Mouse (Mus musculus) lung, postnatal 25 days (tissue): ENCODE measurements around the gene Glce.

Experiments used
- DNase-seq: peaks from one replicate; pipeline ENCODE4 v3.0.0; 2022; ENCODE audit warnings: low spot score

Gene Glce

DNA sequence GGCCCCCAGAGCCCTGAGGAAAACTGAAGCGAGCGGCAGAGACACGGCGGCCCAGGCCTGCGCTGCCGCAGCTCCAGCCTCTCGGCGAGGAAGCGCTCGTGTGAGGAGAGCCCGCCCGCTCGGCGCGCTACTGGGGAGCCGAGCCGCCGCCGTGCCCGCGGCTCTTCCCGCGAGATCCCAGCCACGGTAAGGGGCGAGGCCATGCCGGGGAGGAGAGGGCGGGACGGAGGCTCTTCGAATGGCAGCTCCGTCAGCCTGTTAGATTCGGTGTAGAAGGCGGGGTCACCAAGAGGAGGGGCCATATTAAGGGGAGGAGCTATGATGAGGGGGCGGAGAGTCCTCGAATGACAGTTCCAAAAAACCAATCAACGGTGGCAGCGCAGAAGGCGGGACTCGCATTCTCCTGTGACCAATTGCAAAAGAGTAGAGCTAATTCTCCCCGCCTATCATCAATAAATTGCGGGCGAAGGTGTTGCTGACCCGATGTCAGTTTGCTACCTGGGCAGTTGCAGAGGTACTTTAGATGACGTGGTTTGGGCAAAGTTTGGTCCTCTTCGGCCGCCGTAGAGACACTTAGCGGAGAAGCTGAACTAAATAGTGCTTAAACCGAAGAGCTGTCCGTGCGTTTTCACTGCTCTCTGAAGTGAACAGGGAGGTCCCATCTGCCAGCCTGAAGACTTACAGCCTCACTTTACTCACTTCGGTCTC, at the start of gene Glce:
Gene Glce (minus strand): TSS at position 148 of the 708 bp plus-strand sequence.
- DNase-seq: peak; percentile 97

DNA sequence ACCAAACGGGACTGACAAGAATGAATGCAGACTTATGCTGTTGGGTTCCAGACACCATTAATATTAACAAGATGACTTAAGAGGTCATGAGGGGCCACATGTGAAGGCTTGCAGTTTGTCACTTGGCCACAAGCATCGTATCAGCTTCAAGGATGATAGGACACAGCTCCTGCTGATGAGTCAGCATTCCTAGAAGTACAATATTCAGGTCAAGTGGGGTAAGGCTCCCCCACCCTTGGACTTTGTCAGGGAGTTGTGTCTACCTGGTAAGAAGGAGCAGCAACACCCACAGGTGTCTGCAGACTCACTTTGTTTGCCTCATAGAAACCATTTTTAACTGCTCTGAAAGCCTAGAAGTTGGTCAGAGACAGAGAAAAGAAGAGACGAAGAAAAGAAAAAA, 49.8 kb upstream of the Glce start:
- no peak for DNase-seq

DNA sequence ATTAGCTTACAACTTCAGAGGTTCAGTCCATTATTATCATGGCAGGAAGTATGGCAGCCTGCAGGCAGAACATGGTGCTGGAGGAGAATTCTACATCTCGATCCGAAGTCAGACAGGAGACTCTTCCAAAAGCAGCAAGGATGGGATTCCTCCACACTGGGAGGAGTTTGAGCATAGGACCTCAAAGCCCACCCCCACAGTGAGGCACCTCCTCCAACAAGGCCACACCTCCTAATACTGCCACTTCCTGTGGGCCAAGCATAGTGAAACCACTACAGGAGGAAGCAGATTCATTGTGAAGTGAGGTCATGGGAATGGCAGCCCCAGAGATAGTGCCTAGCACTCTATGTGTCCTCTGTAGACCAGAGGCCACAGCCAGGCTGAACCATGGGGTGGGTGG, 48.5 kb upstream of the Glce start:
- no peak for DNase-seq

DNA sequence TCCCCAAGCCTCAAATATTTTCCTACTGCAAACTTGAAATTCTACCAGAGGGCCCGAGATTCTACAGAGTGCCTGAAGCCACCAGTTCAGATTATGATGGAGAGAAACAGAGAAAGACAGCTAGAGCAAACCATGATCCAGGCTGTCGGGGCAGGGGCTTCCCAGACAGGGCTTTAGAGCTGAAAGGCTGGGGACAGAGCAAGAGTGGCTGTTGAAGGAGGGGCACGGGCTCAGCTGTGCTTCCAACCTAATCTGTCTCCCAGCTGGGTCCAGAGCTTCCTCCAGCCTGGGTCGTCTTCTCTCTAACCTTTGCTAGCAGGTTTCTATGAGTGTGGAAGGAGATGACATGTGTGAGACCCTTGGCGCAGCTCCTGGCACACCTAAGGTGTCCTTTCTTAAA, 44.2 kb upstream of the Glce start:
- no peak for DNase-seq

DNA sequence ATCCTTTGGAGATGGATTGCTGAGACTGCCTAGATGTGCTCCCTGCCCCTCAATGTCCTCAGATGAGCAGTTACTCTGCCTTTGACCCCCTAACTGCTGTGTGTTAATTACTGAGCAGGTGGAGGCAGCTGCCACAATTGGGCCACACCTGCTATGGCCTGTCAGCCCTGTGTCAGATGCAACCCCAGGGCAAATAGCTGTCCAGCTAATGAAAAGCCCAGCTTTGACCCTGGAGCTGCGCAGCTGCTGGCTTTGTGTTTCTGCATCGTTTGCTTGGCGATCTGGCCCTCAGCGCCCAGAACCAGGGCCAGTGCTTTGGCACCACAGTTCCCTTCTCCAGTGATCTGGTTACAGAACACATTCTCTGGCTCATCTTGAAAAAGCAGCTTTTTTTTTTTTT, 43.7 kb upstream of the Glce start:
- DNase-seq: no peak

DNA sequence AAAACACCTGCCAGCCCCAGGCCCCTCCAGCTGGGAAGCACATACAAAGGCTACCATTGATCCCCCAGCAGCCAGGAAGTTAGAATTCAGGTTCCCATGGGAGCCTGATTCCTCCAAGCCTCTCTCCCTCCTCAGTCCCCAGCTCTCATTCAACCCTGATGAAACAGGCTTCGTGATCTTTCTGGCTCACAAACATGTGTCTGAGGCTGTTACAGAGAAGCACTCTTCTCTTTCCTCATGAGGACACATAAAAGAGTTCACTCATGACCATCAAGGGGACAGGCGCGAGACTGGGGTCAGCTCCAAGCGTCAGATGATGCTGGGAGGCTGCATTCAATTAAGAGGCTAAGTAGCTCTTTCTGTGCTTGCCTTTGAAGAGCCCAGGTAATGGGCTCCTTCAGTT, 40.4 kb upstream of the Glce start:
- DNase-seq: no peak

DNA sequence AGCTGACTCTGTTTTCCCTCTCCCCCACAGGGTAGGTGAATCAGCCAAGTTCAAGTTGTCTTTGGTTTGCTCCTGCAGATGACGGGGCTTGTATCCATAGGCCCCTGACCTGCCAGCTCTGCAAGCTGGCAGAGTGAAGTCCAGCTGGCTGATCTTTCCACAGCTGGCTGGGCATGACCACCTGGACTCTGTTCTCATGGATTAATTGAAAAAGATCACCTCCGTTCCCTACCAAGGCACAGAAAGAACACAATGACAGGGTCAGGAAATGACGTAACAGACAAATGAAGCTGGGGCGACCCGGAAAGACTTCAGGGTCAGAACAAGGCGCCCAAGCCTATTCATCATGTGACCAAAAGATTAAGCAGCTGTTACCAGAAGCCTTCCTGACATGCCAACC, 38.3 kb upstream of the Glce start:
- DNase-seq: no peak

DNA sequence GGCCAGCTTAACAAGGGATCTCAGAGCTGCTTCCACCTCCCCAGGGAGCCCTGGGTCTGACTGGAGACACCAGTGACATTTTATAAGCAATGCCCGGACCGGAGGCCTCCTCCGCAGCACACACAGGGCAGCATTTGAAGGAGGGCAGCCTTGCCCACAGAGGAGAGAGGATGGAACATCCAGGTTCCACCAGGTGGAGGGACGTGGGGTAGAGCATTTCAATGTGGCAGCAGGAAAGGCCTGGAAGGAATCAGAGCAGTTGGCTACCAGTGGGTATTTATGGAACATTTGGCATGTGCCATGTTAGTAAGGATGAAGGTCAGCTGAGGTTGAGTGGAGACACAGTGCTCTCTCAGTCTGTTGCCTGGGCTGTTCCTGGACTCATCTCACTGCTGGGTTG, 36.3 kb upstream of the Glce start:
- DNase-seq: no peak

DNA sequence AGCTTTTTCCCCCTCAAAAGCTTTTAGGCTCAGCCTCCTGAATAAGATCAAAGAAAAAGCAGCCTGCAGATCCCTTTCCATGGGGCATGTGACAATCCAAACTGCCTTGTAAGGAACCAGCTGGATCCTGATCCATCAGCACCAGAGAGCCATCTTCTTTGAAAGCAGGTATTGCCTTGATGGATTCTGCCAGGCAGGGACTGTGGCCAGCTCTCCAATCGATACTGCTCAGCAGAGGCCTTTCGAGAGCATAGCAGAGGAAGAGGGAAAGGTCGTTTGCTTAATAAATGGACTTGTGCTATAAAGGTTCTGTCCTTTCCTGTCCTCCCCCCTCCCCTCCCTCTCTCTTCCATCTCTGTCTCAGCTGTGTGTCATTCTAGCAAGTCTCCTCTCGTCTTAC, 33.4 kb upstream of the Glce start:
- no peak for DNase-seq

DNA sequence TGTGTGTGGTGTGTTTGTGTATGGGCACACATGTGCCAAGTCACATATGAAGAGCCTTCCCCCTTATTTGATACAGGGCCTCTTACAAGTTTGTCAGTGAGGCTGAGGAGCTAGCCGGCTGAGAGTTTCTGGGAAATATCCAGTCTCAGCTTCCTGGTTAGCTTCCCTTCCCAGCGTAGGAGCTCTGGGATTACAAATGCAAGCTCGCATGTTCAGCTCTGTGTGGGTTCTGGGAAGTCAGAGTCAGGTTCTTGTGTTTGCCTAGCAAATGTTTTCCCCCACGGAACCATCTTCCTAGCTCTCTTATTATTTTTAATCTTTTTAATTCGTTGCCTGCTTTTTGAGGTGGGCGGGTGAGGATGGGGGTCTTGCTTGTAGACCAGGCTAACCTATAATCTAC, 32.9 kb upstream of the Glce start:
- DNase-seq: no peak

DNA sequence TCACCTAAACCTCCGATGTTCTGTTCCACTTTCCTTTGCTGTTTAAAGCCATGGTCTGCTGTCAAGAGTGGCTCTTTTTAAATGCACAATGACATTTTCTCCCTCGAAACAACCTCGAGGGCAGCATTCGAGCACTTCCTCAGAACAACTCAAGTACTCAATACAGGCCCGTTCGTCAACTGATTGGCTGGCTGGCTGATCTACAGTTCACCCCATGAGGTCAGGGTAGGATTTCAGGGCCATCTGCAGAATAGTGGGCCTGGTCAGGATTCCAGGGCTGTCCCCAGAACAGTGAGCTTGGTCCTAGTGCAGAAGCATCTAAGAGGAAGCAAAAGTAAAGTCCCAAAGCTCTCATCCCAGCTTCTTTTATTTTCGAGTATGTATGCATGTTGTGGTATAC, 32.5 kb upstream of the Glce start:
- no peak for DNase-seq

DNA sequence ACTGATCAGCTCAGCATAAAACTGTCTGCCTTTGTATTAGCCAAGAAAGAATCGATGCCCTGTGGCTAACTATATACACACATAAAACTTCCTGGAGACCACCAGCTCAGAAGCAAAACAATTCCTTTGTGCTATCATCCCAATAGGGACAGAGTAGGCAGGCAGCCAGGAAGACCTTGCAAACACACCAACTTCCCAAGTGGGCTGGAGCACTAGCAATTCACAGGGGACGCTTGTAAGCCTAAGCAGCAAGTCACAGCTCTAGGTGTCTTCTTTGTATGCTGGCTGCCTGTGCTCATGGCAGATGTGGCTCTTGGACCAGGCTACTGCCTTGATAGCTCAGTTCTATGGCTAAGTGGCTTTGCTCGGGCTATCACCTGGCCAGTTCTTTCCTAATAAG, 32.1 kb upstream of the Glce start:
- DNase-seq: no peak

DNA sequence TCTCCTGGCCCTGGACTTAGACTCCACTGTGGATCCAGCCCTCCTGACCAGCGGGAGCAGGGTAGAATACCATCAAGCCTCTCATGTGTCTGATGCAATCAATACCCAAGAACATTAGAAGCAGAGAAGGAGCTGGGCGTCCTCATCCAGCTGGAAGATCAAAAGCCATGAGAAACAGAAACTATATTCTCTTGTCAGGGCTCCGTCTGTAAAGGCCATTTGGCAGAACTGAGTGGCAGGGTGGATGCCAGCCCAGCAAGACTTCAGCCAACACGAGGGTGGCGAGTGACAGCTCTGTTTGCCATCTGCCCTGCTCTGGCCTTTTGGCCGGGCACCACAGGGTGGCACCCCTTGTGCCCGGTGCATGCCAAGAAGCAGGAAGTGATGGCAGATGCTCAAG, 30.8 kb upstream of the Glce start:
- DNase-seq: no peak

DNA sequence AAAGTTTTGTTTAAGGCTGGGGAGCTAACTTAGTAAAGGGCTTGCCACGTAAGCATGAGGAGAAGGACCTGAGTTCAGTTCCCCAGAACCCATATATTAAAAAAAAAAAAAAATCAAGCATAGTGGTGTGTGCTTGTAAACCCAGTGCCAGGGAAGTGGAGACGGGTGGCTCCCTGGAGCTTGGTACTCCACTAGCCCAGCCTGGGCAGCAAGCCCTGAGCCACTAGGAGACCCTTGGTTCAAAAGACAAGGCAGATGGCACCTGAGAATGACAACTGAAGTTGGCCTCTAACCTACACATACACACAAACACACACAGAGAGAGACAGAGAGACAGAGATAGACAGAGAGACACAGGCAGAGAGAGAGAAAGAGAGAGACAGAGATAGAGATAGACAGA, 30.1 kb upstream of the Glce start:
- no peak for DNase-seq

DNA sequence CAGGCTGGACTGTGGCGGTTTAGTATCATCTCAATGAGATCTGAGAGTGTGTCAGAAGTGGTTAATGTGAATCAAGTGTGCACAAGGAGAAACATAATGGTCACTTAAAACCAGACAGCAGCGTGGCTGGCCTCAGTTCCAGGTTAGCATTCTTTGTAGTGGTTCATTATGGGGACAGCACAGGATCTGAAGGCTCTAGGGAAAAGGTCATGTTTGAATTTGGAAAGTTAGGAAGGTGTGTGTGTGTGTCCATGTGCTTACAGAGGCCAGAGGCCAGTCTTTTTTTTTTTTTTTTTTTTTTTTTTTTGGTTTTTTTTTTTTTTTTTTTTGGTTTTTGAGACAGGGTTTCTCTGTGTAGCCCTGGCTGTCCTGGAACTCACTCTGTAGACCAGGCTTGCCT, 22.7 kb upstream of the Glce start:
- no peak for DNase-seq

DNA sequence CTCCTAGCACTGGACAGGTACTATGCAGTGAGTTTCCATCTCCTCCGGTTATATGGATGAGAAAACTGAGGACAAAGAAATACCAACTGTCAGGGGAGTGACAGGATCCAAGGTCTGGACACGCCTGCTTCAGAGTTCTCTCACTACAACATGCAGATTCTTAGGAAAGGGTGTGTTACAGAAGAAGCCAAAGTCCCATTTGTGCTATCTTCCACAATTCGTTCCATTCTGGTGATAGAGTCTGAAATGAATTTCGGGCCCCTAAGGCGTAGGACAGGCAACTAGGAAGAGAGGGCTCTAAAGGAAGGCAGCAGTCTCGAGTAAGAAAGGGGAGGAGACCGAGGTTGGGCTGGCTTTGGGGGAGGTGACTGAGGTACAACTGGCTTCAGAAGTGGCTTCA, 21.0 kb upstream of the Glce start:
- DNase-seq: no peak

DNA sequence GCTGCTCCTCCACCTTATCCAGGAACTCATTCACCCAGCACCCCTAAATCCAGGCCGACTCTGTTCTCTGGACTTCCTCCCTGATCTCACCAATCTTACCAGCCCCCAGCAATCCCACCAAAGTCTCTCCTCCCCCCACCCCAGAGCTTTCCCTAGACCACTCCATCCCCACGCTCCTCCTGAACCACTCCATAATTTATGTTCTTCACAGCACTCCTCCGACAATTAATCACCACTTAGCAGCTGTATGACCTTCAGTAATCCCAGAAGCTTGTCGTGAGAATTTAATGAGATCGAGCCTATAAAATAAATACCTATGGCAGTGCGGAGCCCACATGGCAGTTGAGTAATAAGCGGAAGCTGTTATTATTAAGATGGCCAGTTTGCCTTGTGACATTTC, 16.6 kb upstream of the Glce start:
- no peak for DNase-seq

DNA sequence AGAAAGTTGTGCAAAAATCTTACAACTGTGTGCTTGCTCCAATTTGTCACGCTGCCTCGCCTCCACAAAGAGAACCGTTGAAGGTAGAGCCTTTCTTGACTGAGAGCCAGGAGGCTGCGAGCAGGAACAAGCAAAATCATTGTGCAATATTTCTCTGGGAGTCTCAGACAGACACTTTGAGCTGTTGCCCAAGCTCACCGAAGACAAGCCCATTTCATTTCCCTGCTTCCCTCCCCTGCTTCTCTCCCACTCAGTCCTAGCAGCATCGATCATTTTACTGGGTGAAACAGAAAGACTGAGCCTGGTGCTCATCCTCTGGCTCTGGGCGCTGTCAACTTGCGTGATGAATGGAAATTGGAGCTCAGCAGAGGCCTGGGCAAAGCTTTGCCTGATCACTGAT, 14.8 kb upstream of the Glce start:
- DNase-seq: peak; percentile 68

DNA sequence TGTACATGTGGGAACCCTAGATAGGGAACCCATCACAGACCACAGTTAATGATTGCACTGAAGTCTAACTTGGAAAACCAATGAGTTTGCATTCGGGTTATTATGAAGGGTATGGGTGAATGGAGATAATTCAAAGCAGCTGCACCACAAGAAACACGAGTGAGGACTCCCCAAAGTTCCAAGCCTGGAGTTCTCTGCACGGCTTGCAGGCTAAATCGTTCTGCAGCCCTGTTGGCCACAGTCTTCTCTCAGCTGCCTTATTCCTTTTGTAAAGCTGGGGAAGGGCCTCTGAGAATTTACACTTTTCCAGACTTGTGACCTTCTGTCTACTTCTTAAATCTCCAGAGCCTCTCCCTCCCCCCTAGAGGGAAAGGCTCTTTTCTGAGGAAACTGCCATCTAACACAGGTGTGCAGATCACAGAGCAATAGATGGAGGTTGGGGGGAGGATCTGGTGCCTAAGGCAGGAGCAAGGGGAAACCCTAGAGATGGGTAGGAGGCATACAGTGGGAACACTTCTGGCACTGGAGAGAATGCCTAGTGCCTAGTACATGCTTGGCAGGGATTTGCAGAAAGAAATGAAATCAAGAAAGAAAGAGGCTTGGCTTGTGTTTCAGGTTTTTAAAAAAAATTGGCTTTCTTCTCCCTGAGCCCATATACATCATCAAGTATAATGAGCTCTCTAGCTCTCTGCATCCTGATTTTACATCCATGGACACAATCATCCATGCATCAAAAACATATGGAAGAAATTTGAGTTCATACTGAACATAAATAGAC, 9.7 kb upstream of the Glce start:
- no peak for DNase-seq

DNA sequence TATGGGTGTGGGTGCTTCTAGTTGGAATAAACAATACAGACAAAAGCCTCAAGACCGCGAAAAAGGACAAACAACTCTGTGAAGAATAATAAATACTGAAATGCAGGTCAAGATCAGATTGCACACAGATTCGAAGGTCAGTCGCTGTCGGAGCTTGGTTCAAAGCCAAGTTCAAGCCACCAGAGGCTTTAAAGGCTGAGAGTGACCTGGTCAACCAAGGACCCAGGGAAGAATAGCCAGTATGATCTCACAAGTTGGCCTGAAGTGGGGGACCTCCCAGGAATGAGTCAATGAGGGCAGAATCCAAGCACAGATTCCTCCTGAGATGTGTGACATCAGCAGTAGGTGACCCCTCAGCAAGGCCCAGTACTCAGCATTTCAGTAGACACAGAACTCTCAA, 8.3 kb upstream of the Glce start:
- no peak for DNase-seq

DNA sequence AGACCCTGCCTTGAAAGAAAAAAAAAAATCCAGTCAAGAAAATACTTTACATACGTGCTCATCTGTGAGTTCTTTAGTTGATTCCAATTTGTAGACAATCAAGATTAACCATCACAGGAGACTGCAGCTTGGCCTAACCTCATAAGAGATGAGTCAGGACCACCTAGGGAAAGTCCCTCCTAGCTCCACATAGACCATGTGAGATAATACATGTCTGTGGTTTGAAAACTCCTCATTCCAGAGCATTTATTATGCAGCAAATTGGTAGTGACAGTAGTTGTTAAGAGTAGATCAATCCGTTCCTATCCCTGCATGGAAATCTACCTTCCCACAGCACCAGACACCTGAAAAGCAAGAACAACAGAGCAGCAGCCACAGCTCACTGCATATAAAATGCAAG, 5.6 kb upstream of the Glce start:
- no peak for DNase-seq

DNA sequence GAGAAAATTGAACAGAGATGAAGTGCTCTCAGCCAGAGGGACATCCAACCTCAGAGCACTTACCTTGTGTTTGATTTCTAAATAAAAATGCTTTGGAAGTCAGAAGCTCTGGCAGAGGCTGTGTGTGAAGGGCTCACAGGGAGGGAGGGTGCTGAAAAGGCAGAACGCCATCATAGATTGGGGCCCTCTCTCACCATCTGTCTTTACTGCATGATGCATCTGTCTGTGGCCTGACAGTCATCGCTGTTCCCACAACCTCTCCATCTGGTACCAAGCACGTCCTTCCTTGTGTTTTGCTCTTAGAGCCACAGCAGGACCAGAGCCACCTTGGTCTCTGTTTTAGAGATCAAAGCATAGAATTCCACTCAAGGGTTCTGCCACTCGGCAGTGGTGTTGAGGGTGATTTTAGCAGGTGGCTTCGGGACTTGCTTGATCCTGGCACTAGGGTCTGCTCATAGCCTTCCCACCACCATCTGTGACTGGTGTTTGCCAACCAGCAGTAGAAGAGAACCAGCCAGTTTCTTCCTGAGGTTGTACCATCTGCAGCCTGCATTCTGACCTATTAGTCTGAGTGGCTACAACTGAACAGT, 3.6 kb upstream of the Glce start:
- DNase-seq: no peak

DNA sequence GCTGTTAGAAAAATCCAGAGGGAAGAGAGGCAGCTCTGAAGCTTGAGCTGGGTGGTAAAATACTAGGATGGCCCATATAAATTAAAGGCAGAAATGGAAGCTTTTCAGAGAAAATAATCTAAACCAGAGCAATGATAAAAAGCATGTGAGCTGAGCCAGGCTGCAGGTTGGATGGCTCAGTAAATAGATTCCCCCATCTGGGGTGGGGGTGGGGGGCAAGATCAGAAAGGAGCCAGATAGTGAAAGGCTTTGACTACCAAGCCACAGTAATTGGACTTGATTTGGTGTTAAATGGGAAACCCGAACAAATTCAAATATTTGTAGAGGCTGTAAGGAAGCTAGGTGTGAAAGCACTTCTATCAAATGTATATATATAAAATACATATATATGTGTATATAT, 1.8 kb upstream of the Glce start:
- no peak for DNase-seq

DNA sequence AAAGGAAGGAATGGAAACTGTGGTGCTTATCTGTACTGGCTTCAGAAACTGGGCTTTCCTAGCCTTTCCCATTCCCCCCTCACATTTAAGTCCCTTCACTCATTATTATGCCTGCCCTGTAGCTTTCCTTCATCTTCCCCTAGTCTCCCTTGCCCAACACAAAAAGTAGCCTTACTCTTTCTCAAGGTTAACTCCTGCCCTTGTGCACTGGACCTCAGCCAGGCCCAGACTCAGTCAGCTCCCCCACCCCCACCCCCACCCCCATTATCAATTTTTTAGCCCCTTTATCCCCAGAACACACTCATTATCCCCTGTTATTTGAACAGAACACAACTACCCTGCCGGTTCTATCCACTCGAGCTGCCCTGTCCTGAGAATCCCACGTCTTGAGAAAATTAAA, 1.0 kb upstream of the Glce start:
- DNase-seq: no peak
